Mouse (Mus musculus) CD4-positive, CD25-positive, alpha-beta regulatory T cell, adult 4 months (primary cell): ENCODE measurements around the gene Prm2. TPM values are rescaled to one million over a fixed set of nuclear protein-coding genes. Genes with fewer than 3 reads are reported as not detected.
A peak's percentile ranks its signal among the peaks of the same experiment; 100 is the strongest.

Experiments used
- ATAC-seq: one replicate; pipeline ENCODE4 v1.8.0; 2017
- polyA plus RNA-seq, 2 experiments: library from polyadenylated mRNA; unstranded; fragments of 100-300 nt; shearing (Covaris generic); gene quantifications; one replicate each; pipeline ENCODE4 v1.2.1; 2017

Gene Prm2
- polyA plus RNA-seq, 2 experiments from 2014 or later = not detected

DNA sequence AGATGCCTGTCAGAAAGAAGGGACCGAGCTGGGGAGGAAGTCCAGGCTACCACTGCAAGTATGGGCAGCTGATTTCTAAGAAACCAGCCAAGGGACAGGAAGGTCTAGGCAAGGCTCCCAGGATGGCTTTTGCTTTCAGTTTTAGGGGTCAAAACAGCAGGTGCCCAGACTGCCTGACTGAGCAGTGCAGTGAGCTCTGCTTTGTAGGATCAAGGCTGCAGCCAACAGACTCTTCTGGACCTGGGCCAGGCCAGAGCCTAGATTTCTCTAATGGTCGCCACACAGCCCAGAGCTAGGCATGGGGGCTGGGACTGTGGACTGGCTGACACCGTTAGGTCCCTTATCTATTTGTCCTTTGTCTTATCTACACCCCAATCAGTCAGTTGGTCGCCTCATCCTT lies 21.2 kb downstream of the Prm2 start:
- peak; percentile 10 for ATAC-seq

DNA sequence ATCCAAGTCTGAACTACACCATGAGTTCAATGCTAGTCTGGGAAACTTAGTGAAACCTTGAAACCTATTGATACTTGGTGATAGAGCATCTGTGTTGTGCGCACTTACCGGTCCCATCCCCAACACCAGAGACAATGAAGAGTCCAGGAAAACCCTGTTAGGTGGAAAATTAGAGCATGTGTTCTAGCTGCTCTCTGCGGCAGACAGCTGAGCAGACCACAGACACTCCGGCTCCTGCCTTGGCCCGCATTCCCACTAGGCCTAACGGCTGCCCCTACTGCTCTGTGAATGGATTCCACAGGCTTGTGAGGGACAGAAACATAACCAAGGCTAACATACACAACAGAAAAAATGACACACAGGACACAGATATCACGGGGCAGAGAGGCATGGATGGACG lies 22.4 kb downstream of the Prm2 start:
- no peak for ATAC-seq

DNA sequence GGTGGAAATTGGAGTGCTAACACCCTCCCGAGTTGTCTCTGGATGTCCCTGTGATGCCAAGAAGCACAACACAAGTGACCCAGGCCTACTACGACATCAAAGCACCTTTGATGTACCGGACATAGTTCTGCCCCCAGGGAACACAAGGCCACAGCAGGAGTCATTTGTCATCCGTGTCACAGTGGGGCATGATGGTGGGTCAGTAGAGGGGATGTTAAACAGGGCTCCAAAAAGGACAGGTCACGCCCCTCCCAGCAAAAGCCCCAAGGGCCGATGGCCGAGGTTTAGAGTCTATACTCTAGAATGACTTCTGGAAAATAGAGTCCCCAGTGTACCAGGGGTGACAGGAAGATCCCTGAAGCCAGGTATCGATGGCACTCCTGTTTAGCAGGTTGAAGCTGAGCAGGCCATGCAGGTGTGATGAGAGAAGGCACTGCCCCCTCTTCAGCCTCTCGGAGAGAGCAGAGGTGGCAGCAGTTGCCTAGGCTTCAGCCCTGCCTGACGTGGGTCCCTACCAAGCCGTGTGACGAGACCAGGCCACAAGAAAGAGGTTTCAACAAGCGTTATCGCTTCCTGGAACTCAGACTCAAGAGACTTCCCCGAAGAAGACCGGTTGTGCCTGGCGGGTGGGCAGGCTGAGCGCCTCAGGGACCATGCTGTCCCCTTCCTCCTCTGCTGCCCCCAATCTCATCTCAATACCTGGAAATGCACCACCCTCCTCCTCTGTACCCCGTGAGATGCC lies 24.0 kb downstream of the Prm2 start:
- peak; percentile 86 for ATAC-seq

DNA sequence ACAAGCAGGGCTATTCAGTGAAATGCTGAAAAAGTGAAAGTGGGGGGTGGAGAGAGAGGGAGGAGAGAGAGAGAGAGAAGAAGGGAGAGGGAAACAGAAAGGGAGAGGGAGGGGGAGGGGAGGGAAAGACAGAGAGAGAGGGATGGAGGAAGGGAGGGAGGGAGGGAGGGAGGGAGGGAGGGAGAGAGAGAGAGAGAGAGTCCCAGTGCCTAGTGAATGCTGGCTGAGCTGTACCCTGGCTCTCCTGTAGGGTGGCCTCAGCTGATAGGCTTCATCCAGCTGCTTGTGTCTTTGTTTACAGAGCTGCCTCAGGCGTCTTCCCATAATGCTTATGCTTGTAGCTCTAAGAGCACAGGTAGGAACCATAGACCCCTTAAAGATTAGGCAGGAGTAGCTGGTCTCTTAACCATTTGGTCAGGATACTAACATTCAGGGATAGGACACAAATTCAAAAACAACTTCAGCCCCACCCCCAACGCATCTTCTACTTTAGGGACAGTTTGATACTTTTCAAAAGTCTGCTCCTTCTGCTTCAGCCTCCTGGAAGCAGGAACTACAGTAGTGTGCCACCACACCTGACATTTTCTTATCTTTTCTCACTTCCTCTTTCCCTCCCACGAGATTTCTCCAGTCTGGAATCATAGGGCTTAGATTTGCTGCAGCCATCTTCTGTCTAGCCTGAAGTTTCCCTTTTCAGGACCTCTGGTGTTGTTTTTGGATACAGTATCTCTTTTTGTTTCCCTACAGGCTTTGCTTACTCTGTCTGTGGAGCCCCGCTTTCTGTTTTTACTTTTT lies 25.2 kb downstream of the Prm2 start:
- ATAC-seq = no peak

DNA sequence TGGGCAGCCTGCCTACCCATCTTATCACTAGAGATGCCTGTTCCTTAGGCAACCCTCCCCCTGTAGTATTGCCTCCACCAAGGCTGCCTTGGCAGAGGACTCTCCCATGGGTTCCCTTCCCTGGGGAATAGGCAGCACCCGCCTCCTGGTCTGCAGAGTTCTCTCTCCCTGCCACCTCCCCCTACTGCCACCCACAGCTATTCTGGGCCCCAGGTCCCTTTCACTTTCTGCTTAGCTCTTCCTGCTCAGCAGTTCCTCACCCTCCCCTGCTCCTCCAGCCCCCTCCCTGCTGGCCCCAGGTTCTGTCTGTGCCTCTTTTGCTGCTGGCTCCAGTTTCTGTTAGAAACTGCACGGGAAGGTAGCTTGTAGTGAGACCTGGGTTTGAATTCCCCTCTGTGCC lies 26.3 kb downstream of the Prm2 start:
- ATAC-seq = peak; percentile 73

DNA sequence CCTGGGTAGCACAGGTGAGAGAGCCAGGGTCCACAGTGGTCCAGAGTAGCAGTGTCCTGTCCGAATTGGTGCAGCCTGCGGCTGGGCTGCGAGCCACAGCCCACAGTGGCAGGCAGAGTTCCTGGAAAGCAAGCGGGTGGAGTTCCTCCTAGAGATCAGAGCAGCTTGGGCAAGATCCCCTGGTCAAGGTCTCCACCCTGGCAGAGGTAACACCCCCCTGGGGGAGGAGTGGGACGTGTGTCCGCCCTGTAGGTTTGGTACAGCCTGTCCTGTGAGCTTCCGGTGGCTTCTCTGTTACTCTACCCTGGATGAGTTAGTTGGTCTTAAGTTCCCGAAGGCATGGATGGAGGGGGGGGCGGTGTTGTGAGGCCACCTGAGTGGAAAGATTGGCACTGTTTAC lies 27.1 kb downstream of the Prm2 start:
- no peak for ATAC-seq

DNA sequence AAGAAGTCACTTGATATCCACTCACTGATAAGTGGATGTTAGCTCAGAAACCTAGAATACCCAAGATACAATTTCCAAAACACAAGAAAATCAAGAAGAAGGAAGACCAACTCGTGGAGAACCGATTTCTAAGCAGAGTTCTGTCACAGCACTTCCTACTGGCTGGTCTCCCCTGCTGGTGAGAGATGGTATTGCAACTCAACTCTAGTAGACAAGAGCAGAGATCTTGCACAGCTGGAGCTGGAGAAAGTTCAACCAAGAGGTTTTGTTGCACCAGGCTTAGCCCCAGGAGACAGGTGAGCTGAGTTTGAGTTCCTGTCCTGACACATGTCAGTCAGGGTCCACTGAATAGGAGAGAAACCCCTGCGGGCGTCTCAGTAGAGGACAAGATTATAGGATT lies 28.8 kb downstream of the Prm2 start:
- ATAC-seq = peak; percentile 27

DNA sequence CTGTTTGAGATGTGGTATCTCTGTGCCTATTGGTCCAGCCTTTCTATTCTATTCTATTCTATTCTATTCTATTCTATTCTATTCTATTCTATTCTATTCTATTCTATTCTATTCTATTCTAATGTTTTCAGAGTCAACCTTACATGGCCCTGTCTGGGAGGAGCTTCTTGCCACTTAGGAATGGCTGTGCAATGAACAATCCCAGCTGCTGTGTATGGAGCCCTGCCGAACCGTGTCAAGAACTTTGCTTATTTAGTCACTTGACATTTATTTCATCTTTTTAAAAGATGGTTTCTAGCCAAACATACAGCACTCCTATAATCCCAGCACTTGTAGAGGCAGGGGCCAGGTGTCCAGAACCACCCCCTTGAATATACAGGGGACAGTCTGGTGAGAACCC lies 31.6 kb downstream of the Prm2 start:
- no peak for ATAC-seq

DNA sequence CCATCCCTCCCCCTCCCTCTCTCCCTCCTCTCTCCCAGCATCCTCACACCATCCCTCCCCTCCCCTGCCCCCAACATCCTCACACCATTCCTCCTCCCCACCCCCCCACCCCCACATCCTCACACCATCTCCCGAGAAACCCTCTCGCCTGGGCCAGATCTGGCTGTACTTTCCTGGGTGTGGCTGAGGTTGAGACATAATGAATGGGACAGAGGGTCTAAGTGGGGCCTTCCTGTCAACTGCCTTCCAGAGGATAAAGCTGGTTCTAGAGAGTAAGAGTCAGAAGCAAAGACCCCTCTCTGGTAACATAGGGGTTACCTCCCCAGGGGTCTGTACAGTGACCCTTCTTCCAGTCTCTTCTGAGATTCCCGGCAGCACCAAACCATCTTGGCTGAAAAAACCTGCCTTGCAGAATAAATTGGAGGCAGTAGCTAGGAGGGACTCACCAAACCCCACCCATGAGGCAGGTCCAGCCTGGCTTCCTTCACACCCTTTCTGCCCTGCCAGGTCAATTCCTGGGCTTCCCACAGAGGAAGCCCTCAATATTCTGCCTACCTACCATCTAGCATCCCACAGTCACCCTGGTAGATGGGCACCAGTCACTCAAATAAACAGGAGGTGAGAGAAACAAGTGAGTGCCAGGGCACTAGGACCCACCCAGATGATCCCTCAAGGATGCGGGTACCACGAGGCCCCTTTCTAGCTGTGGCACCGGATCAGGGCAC lies 32.2 kb downstream of the Prm2 start:
- ATAC-seq = no peak

DNA sequence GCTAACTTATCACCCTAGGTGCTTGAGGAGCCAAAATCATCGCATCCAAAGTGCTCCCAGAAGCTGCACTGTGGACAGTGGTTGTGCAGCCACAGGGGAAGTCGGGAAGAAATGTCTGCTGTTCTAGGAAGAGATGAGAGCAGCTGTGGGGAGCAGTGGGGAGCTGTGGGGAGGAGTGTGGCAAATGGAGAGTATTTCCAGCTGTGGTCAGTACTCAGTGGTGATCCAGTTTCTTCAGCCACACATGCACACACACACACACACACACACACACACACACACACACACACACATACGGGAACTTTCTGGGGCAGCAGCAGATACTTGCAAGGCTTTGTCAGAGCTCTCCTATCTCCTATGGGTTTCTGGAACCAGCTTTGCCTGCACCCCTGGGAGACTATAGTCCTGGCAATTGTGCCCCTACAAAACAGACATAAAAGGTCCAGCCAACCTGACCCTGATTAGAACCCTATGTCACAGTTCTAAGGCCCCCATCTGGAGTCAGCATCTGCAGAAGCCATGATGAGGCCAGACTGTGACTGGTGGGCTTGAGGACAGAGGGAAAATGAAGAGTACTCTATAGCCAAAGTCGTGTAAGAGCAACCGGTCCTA lies 33.3 kb downstream of the Prm2 start:
- no peak for ATAC-seq

DNA sequence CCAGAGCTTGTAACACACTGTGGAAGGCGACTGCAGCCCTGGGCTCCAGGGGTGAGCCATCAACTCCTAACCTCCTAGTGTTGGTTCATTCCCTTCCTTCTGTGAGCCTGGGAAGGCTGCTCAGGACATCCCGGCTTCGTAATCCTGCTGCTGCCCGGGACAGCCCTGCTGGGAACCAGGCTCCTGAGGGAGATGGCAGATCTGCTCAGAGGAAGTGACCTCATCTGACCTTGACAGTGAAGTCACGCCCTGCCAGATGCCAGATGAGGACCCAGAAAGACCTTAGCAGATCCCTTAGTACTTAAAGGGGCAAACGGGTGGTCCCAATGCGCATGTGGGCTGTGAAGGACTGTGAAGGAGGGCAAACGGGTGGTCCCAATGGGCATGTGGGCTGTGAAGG lies 34.8 kb downstream of the Prm2 start:
- no peak for ATAC-seq

DNA sequence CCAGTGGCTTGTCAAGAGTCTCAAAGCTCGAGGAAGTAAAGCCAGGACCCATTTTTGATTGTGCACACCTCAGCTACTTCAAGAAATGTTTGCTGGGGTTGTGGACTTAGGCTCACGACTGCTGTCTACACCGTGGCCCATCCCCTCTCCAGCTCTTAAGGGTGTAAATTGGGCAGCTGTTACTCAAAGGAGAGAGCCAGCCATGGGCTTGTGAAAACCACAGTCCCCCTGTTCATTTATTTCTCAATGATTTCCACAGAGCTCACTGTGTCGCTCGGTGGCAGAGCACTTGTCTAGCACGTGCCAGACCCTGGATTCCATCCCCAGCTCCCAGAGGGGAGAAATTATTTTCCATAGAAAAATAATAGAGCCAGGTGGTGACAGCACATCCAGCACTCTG lies 39.8 kb downstream of the Prm2 start:
- no peak for ATAC-seq

DNA sequence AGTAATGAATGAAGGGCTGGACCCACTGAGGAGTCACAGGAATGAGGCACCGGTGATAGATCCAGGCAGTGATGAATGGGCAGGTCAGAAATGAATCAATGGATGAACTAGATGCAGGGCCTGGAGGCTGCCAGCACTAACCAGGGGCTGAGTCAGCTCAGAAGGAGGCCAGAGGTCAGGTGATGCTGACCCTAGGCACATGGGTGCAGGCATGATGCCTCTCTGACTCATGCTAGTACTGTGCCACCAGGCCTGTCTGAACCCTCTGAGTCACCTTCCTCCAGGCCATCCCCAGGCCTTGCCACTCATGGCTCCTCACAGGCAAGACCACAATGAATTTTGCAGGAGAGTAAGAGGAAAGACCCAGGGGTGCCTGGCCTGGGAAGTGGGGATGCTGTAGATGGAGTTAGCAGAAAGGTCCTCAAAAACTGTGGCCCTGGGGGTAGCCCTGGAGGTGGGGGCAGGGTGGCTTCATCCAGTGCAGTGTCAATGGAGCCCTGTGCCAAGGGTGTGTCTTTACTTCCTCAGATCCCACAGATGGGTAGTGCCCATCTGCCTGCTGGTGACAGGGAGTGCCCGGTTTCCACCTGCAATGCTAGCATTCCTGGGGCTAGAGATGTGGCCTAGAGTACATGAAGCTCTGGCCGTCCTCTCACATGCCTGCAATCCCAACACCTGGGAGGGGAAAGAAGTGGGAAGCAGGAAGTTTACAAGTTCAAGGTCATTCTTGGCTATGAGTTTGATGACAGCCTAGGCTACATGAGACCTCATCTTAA lies 41.2 kb downstream of the Prm2 start:
- ATAC-seq = peak; percentile 41

DNA sequence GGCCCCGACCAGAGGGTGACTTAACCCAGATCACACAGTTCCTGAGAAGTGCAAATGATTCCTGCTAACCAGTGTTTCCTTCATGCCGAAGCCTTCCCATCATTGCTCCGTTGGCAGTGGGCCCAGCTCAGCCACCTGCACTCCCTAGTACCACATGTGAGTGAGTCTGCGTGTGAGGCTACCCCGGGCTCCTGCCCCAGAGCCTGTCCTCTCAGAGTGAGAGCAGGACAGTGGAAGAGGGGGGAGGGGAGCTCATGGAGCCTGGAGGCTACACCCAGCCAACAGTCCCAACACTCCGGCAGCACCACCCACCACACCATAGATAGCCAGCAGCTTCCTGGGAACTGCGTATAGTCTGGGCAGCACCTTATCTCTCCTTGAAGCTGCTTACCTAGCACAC lies 46.1 kb downstream of the Prm2 start:
- ATAC-seq = no peak

DNA sequence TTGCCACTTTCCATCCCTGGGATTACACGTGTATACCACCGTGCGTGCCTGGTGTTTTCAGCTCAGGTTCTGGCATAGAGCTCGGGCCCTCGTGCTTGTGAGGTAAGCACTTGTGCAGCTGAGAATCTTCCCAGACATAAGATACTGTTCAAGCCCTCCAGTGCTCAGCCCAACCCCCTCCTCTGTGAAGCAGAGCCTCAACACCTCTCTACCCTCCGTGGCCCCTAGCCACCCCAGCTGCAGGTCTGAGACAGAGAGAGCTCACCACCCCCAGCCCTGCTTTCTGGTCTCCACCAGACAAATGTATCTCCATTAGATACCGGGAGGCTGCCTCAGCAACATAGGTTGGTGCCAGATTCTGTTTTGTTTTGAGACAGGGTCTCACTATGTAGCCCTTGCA lies 46.7 kb downstream of the Prm2 start:
- ATAC-seq = no peak

Other genes starting within 250 kb of the Prm2 start
- gene Socs1, start 10.6 kb downstream of the Prm2 start, polyA plus RNA-seq = 1 to 10 TPM; 2.5 to 3.9 TPM
- 1 to 10 TPM; 2.4 to 3.7 TPM for gene Tnp2, start 7.5 kb downstream of the Prm2 start, polyA plus RNA-seq
- gene Prm3, start 5.2 kb downstream of the Prm2 start, polyA plus RNA-seq = not detected
- gene Prm1, start 9.7 kb upstream of the Prm2 start, polyA plus RNA-seq = under 1 TPM in 1 of 2 experiments, not detected in 1; 0.75 TPM
- gene Gm11172, start 16.8 kb upstream of the Prm2 start, polyA plus RNA-seq = not detected
- 1 to 10 TPM in 1 of 2 experiments, under 1 TPM in 1; 0.67 to 1.6 TPM for gene Rmi2, start 38.9 kb upstream of the Prm2 start, polyA plus RNA-seq